Mouse (Mus musculus): Measurements from ENCODE around the gene Bnc1. TPM values are rescaled to one million over a fixed set of nuclear protein-coding genes. Genes with fewer than 3 reads are reported as not detected.

Bnc1 gene
- polyA plus RNA-seq, 1 experiment from 2014 or later, result 0.50 TPM

DNA sequence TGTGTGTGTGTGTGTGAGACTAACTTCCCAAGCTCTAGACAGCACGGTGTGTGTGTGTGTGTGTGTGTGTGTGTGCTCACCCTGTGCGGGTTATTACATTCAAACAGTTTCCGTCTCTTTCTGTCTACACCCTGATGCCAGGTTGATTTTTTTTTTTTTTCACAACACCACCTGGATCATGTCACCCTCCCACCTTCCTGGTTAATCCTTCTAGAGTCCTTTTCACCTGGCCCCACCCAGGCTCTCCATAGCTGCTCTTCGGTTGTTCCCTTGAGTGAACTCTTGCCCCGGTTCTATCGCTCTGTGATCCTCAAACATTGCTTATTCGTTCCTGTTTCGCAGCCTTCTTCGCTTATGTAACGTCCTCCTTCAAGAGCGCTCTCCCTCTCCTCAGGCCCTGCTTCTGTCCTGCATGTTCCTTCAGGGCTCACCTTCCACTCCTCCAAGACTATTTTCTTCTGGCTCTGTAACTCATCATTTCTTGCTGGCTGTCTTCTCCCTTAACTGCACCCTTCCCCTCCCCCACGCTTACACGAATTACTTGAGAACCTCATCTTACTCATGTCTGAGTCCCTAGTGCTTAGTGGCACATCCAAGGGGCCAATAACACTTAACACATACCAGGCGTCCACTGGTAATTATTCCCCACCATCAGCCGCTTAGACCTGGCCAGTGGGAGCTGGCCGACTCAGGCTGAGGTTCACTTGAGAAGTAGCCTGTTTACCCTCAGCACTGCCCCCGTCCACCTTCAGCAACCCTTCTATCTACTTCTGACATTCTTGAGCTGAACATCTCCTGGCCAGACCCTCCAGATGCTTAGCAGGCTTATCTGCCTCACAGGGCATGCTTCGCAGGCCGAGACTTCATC, 19.7 kb upstream of the Bnc1 start:
- ATAC-seq (ENCODE audit: low FRiP score, low TSS enrichment), result 0 out of 2 replicates have a peak, but pooled peaks have one; percentile 9
- H3K36me3 ChIP-seq (ENCODE audit: insufficient read depth, low read length), result no peaks in the 10 kb centered on the region
- no peak overlapping the region for H3K4me3 ChIP-seq (ENCODE audit: low read length)
- no peak overlapping the region for H3K9ac ChIP-seq (replicated peaks; ENCODE audit: low read length)
- no peak overlapping the region for H3K27ac ChIP-seq (ENCODE audit: low read length)
- WGBS, result 44% methylated on average over 19 of the region's 19 CpGs
- H3K4me2 ChIP-seq (replicated peaks; ENCODE audit: low read depth, low read length), result no peak overlapping the region
- peaks cover 10% of the 10 kb centered on the region for H3K4me1 ChIP-seq (ENCODE audit: insufficient read depth, low read length)
- H3K27me3 ChIP-seq (ENCODE audit: insufficient read depth, low read length), result peaks cover 8% of the 10 kb centered on the region
- H3K9me3 ChIP-seq (ENCODE audit: low read length), result no peaks in the 10 kb centered on the region

DNA sequence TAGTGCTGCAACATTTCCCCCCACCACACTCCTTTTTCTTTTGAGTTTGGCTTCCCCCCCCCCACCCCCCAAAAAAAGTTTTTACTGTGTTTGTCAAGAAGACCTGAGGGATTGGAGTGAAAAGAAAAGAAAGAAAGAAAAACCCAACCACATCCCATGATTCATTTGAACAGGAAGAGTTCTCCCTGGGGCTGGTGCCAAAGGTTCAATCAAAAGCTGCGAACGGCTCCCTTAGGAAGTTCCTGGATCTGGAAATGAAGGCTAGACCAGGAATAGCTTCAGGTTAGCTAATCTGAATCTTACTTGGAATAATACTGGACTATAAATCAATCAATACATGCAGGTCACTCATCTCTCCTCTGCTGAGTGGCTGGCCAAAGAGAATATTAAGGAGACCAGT, 15.1 kb upstream of the Bnc1 start:
- Histone ChIP-seq H3K4me3 (ENCODE audit: low read length) (no peak overlapping the region), H3K4me1 (ENCODE audit: insufficient read depth, low read length) (peaks cover 3% of the 10 kb centered on the region), H3K27me3 (ENCODE audit: insufficient read depth, low read length) (no peaks in the 10 kb centered on the region), H3K9me3 (ENCODE audit: low read length) (no peaks in the 10 kb centered on the region), H3K27ac (ENCODE audit: low read length) (no peak overlapping the region), H3K4me2 (replicated peaks; ENCODE audit: low read depth, low read length) (no peak overlapping the region), H3K9ac (replicated peaks; ENCODE audit: low read length) (no peak overlapping the region), H3K36me3 (ENCODE audit: insufficient read depth, low read length) (no peaks in the 10 kb centered on the region)
- ATAC-seq (ENCODE audit: low FRiP score, low TSS enrichment), result no peak
- WGBS, result 68% methylated on average over 2 of the region's 2 CpGs

DNA sequence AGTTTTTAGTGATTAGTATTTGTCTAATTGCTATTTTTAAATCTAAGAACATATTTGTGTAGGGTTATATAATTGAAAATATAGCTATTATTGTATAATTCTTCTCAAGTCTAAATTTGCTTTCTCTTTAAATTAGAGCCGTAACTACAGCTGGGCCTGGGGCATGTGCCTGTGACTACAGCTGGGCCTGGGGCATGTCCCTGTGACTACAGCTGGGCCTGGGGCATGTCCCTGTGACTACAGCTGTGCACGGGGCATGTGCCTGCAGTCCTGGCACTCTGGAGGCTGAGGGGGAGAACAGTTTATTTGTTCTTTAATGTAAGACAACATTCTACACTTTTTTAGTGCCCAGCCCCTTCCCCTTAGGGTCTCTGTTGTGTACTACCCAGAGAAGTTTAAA, 12.1 kb upstream of the Bnc1 start:
- WGBS, result 54% methylated on average over 2 of the region's 2 CpGs
- Histone ChIP-seq H3K4me1 (ENCODE audit: insufficient read depth, low read length) (no peaks in the 10 kb centered on the region), H3K4me2 (replicated peaks; ENCODE audit: low read depth, low read length) (no peak overlapping the region), H3K27ac (ENCODE audit: low read length) (no peak overlapping the region), H3K9ac (replicated peaks; ENCODE audit: low read length) (no peak overlapping the region), H3K27me3 (ENCODE audit: insufficient read depth, low read length) (no peaks in the 10 kb centered on the region), H3K4me3 (ENCODE audit: low read length) (no peak overlapping the region), H3K36me3 (ENCODE audit: insufficient read depth, low read length) (no peaks in the 10 kb centered on the region), H3K9me3 (ENCODE audit: low read length) (no peaks in the 10 kb centered on the region)
- ATAC-seq (ENCODE audit: low FRiP score, low TSS enrichment), result no peak

DNA sequence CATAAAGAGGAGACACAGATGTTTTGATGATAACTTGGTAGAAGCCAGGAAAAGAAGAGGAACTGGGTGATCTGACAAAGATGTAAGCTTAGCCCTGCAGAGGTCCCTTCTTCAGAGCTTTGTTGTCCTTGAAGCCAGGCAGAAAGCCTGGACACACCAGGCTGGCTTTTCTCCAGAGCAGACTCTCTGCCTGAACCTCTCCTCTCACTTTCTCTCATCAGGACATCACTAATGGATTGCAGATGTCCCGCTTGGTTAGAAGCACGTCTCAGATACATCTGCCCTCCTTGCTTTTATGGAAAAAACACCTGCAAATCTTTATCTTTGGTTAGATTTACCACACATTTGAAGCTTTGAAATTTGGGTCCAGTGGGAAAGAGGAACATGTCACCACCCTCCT, 7.7 kb upstream of the Bnc1 start:
- H3K36me3 ChIP-seq (ENCODE audit: insufficient read depth, low read length), result no peaks in the 10 kb centered on the region
- H3K9me3 ChIP-seq (ENCODE audit: low read length), result no peaks in the 10 kb centered on the region
- no peak for ATAC-seq (ENCODE audit: low FRiP score, low TSS enrichment)
- 60% methylated on average over 2 of the region's 2 CpGs for WGBS
- no peak overlapping the region for H3K4me3 ChIP-seq (ENCODE audit: low read length)
- peaks cover 14% of the 10 kb centered on the region for H3K27me3 ChIP-seq (ENCODE audit: insufficient read depth, low read length)
- H3K4me2 ChIP-seq (replicated peaks; ENCODE audit: low read depth, low read length), result no peak overlapping the region
- H3K27ac ChIP-seq (ENCODE audit: low read length), result no peak overlapping the region
- H3K4me1 ChIP-seq (ENCODE audit: insufficient read depth, low read length), result no peaks in the 10 kb centered on the region
- H3K9ac ChIP-seq (replicated peaks; ENCODE audit: low read length), result no peak overlapping the region

DNA sequence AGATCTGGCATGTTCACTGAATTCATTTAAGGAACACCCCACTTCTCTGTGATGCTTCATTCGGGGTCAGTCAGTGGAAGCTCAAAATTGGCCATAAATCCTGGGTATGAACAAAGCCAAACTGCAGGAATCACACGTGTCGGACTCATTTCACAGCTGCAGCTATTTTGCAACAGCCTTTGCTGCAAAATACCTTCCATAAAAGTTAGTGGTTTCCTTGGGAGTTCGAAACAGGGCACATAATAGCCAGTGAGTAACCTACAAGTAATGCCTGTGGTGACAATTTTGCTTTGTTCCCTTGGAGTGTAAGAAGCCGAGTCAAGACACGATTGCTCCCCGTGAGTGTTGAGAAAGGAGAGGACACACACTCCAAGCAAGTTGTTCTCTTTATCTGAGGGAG, 7.3 kb upstream of the Bnc1 start:
- no peaks in the 10 kb centered on the region for H3K9me3 ChIP-seq (ENCODE audit: low read length)
- 51% methylated on average over 7 of the region's 7 CpGs for WGBS
- peaks cover 18% of the 10 kb centered on the region for H3K27me3 ChIP-seq (ENCODE audit: insufficient read depth, low read length)
- no peak for ATAC-seq (ENCODE audit: low FRiP score, low TSS enrichment)
- H3K36me3 ChIP-seq (ENCODE audit: insufficient read depth, low read length), result no peaks in the 10 kb centered on the region
- H3K27ac ChIP-seq (ENCODE audit: low read length), result no peak overlapping the region
- H3K4me2 ChIP-seq (replicated peaks; ENCODE audit: low read depth, low read length), result no peak overlapping the region
- no peaks in the 10 kb centered on the region for H3K4me1 ChIP-seq (ENCODE audit: insufficient read depth, low read length)
- H3K4me3 ChIP-seq (ENCODE audit: low read length), result no peak overlapping the region
- no peak overlapping the region for H3K9ac ChIP-seq (replicated peaks; ENCODE audit: low read length)

DNA sequence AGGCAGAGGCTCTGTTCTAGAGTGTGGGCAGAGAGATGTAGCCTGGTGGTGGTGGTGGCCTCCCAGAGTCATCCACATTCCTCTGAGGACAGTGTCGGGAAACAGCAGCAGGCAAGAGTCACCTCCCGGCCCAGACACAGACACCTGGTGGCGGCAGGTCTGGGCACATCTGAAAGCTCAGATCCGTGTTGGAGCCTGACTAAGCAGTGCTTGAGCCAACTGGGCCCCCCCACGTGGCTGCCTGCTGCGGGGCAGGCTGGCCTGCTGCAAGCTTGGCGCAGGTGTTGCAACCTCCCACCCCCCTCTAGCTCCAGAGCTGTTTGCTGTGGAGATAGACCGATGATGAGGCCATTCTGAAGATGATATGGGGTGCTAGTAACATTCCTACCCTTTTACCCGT, 3.9 kb upstream of the Bnc1 start:
- ATAC-seq (ENCODE audit: low FRiP score, low TSS enrichment), result no peak
- no peaks in the 10 kb centered on the region for H3K9me3 ChIP-seq (ENCODE audit: low read length)
- H3K27ac ChIP-seq (ENCODE audit: low read length), result no peak overlapping the region
- H3K4me2 ChIP-seq (replicated peaks; ENCODE audit: low read depth, low read length), result no peak overlapping the region
- no peak overlapping the region for H3K4me3 ChIP-seq (ENCODE audit: low read length)
- WGBS, result 15% methylated on average over 9 of the region's 9 CpGs
- H3K9ac ChIP-seq (replicated peaks; ENCODE audit: low read length), result no peak overlapping the region
- H3K4me1 ChIP-seq (ENCODE audit: insufficient read depth, low read length), result peaks cover 16% of the 10 kb centered on the region
- H3K36me3 ChIP-seq (ENCODE audit: insufficient read depth, low read length), result no peaks in the 10 kb centered on the region
- peaks cover 51% of the 10 kb centered on the region for H3K27me3 ChIP-seq (ENCODE audit: insufficient read depth, low read length)

DNA sequence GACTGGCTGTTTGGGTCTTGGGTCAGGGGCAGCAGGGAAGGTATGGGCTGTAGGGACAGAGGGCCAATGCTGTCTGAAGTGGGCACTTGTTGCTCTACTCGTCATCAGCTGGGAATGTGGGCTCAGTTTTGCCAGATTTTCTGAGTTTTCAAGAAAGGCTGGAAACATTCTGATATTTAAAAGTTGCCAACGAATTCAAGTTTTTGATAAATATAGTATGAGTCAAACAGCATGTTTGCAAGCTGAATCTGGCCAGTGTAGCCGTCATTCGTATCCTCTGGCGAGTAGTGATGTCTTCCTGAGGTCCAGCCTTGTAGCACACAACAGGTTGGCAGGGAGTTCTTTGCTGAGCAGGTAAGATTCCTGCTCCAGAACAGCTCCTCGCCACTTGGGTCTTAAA, 3.0 kb upstream of the Bnc1 start:
- Histone ChIP-seq H3K27ac (ENCODE audit: low read length) (no peak overlapping the region), H3K4me1 (ENCODE audit: insufficient read depth, low read length) (peaks cover 16% of the 10 kb centered on the region), H3K27me3 (ENCODE audit: insufficient read depth, low read length) (peaks cover 56% of the 10 kb centered on the region), H3K9ac (replicated peaks; ENCODE audit: low read length) (no peak overlapping the region), H3K9me3 (ENCODE audit: low read length) (no peaks in the 10 kb centered on the region), H3K36me3 (ENCODE audit: insufficient read depth, low read length) (no peaks in the 10 kb centered on the region), H3K4me2 (replicated peaks; ENCODE audit: low read depth, low read length) (no peak overlapping the region), H3K4me3 (ENCODE audit: low read length) (no peak overlapping the region)
- ATAC-seq (ENCODE audit: low FRiP score, low TSS enrichment), result no peak
- WGBS, result 82% methylated on average over 6 of the region's 6 CpGs

DNA sequence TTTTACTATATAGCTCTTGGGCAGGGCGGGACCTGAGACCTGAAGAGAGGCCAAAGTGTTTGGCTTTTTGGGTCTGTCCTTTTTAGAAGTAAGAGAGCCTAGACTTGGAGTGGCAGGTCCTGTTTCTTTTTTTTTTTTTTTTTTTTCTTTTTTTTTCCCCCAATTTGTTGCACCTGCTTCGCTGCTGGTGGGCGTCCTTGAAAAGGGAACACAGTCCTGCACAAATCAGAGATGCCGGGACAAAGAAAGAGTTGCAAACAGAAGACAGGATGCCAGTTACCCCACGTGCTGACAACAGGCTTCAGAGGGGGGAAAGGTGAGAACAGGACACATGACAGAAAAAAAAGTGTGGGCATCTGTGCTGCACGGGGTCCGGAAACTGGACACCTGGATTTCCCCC, 1.0 kb upstream of the Bnc1 start:
- Histone ChIP-seq H3K9ac (replicated peaks; ENCODE audit: low read length) (no peak overlapping the region), H3K9me3 (ENCODE audit: low read length) (no peaks in the 10 kb centered on the region), H3K4me1 (ENCODE audit: insufficient read depth, low read length) (peaks cover 16% of the 10 kb centered on the region), H3K27ac (ENCODE audit: low read length) (no peak overlapping the region), H3K4me2 (replicated peaks; ENCODE audit: low read depth, low read length) (peak overlapping the region; percentile 92; the same call in 1 of the 2 replicates), H3K4me3 (ENCODE audit: low read length) (no peak overlapping the region), H3K36me3 (ENCODE audit: insufficient read depth, low read length) (no peaks in the 10 kb centered on the region), H3K27me3 (ENCODE audit: insufficient read depth, low read length) (peaks cover 73% of the 10 kb centered on the region)
- 43% methylated on average over 7 of the region's 7 CpGs for WGBS
- ATAC-seq (ENCODE audit: low FRiP score, low TSS enrichment), result no peak

DNA sequence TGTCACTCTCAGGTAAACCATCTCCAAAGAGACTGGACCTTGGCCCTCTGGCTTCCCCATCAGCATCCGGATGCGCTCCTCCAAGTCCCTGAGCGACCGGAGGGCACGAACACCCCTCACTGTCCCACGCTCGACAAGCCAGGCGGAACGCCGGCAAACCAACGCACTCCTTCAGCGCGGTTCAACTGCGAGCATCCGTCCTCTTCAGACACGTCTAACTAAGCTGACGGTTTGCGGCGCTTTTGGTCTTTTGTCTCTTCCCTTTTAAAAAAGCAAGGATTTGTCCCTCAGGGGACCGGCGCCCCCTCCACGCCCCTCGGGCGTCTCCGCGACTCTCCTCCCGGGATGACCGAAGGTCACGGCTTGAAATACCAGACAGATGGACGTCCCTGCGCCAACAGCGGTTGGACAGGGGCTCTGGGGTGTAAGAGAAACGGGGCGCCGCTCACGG, 456 bp downstream of the Bnc1 start:
- Histone ChIP-seq H3K4me1 (ENCODE audit: insufficient read depth, low read length) (peaks cover 16% of the 10 kb centered on the region), H3K9me3 (ENCODE audit: low read length) (no peaks in the 10 kb centered on the region), H3K27ac (ENCODE audit: low read length) (no peak overlapping the region), H3K4me3 (ENCODE audit: low read length) (peak overlapping the region; percentile 58), H3K9ac (replicated peaks; ENCODE audit: low read length) (peak overlapping the region; percentile 44; the same call in 1 of the 2 replicates), H3K4me2 (replicated peaks; ENCODE audit: low read depth, low read length) (peak overlapping the region; percentile 92), H3K27me3 (ENCODE audit: insufficient read depth, low read length) (peaks cover 83% of the 10 kb centered on the region), H3K36me3 (ENCODE audit: insufficient read depth, low read length) (no peaks in the 10 kb centered on the region)
- under 1% methylated on average over 36 of the region's 36 CpGs for WGBS
- ATAC-seq (ENCODE audit: low FRiP score, low TSS enrichment), result peak; percentile 74

DNA sequence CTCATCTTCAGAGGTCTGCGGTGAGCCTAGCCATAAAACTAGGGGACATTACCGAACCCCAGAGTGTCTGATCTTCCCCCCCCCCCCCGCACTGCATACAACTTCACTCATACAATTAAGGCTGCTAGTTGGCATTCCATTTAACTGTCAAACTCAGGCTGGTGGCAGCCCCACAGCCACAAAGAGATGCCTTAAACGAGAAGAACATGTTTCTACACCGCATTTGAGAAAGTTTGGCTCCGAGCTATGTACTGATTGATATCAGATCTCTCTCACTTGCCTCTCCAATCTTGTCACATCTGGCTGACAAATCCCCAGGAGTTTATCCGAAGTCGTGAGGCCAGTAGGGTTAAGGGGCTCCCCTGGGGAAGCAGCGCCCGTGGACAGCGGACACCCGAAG, 976 bp downstream of the Bnc1 start:
- 2% methylated on average over 12 of the region's 12 CpGs for WGBS

More for the DNA sequence above, 976 bp downstream of the Bnc1 start:
- Histone ChIP-seq H3K27me3 (ENCODE audit: insufficient read depth, low read length) (peaks cover 85% of the 10 kb centered on the region), H3K9me3 (ENCODE audit: low read length) (no peaks in the 10 kb centered on the region), H3K27ac (ENCODE audit: low read length) (no peak overlapping the region), H3K36me3 (ENCODE audit: insufficient read depth, low read length) (no peaks in the 10 kb centered on the region), H3K4me1 (ENCODE audit: insufficient read depth, low read length) (peaks cover 16% of the 10 kb centered on the region), H3K4me3 (ENCODE audit: low read length) (peak overlapping the region; percentile 58; the same call in 1 of the 2 replicates), H3K9ac (replicated peaks; ENCODE audit: low read length) (no peak overlapping the region), H3K4me2 (replicated peaks; ENCODE audit: low read depth, low read length) (peak overlapping the region; percentile 92)
- ATAC-seq (ENCODE audit: low FRiP score, low TSS enrichment), result no peak

Measured in kidney, embryonic 16.5 days (tissue).